Mouse (Mus musculus) c-Kit-positive CD71-negative TER-119-negative erythroid progenitor cells, embryonic 14.5 days (primary cell): ENCODE results near the gene Pear1.
"Not testable (repeated sequence)": the region's sequence is repeated elsewhere in the genome, so short reads cannot be mapped to it uniquely, and the experiment has no call there.

ENCODE experiments used
- DNase-seq: peaks from one replicate; pipeline ENCODE4 v3.0.0-alpha.2; 2013; ENCODE audit warnings: low read depth

Pear1 gene

DNA sequence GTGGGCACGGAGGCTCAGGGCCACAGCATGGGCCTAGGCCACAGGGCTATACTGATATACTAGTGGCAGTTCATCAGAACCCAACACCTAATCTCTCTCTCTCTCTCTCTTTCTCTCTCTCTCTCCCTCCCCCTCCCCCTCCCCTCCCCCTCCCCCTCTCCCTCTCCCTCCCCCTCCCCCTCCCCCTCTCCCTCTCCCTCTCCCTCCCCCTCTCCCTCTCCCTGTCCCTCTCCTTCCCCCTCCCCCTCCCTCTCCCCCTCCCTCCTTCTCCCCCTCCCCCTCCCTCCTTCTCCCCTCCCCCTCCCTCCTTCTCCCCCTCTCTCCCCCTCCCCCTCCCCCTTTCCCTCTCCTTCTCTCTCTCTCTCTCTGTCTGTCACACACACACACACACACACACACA, at the start of gene Pear1:
Gene Pear1 (minus strand): TSS at position 101 of the 400 bp plus-strand sequence.
- DNase-seq = not testable (repeated sequence)

DNA sequence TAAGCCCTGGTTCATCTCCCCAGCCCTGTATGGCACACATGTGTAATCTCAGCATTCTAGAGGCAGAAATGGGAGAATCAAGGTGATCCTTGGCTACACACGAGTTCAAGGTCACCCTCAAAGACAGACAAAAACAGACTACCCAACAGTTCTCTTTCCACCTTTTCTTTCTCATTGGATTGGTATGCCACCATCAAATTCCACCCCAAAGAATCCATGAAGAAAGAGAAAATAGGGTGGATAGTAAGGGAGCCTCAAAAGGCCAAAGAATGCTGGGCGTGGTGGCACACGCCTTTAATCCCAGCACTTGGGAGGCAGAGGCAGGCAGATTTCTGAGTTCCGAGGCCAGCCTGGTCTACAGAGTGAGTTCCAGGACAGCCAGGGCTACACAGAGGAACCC, 40.0 kb upstream of the Pear1 start:
- not testable (repeated sequence) for DNase-seq

DNA sequence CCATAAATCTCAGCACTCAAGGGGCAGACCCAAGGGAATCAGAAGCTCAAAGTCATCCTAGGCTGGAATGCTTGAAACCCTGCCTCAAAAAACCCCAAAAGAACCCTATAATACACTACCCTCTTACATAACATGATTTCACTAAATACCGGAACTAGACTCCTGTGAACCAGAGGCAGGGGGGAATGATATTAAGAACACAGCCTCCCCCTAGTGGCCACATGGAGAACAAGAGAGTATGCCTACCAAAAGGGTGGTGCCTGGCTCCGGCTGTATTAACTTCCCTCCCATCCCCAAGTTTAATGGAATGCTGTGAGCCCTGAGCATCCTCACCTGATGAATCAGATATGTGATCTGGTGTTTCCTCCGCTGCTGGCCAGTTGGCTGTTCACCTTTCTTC, 35.7 kb upstream of the Pear1 start:
- DNase-seq = peak; percentile 53

DNA sequence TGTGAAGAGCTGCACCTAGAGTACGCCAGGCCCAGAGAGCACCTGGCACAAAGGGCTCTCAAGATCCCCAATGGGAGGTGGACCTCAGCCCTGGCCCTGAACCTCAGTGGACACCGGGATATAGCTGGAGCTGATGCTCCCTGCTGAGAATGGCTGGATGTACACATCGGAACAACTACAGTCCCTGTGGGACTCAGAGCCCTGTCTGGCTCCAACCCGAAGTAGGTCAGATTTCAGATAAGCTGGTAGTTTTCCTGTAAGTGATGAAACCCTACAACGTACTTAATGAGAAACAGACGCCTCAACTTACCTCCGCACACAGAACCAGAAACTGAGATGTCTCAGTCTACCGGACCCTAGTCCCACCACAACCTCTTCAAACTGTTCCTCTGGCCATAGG, 33.6 kb upstream of the Pear1 start:
- DNase-seq = no peak

DNA sequence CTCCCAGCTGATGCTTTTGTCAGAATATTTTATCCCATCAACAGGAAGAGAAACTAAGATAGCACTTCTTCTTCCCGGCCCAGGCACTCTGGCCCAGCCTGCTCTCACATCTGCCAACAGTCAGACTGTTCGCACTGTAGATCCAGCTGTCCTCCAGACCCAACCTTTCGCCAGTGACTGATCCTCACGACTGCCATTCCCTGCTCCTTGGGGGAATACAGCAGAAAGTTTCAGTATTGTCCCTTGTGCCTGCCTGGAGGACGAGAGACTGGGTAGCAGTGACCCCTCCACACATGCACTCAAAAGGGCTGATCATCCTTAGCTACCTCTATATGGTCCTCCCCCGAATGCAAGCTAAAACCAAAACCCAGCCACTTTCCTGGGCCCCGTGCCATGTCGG, 31.8 kb upstream of the Pear1 start:
- DNase-seq = no peak

DNA sequence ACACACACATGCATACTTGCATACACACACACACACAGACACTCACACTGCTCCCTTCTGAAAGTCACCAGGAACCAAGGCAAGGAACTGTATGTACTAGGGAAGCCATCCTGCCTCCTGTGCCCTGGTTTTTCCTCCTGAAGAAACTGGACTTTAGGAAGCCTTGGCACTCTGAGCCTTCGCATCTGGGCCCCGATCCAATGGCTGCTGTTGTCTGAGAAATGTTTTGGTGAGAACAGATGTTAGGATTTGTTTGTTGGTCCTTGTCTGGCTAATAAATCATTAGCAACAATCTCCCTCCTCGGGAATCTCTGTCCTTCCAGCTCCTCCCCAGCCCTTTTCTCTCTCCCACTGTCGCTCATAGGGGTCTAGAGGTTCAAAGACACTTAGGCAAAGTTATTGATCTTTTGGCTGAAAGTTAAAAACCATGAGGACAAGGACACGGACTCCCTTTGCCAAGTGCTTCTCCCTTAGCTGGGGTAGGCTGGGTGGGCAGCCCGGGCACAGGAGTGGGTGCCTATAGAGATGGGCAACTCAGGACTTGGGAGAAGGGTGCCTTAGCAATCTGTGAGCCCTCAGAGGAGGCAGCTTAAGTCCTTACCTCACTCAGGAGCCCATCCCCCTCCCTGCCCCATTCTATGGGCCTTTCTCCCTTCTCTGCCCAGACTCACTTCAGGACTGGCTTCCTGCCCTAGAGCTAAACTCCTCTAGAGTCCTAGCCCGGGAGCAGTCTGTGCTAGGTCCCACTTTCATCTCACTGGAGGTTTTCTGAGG, 30.9 kb upstream of the Pear1 start:
- no peak for DNase-seq

DNA sequence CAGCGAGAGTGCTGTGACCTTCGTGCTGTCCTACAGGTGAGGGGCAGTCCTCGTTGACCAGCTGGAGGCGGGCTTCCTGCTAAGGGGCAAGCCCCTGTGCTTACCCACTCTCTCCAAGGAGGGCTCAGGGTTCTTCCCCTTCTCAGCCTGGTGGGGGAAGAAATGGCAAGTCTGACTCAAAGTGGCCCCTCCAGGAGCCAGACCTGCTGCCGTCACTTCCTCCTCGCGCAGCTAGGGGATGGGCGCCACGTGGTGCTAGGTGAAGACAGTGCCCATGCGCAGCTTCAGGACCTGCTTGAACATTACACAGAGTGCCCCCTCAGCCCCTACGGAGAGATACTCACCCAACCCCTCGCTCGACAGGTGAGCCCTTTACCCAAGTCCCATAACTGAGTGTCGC, 25.0 kb upstream of the Pear1 start:
- DNase-seq = no peak

DNA sequence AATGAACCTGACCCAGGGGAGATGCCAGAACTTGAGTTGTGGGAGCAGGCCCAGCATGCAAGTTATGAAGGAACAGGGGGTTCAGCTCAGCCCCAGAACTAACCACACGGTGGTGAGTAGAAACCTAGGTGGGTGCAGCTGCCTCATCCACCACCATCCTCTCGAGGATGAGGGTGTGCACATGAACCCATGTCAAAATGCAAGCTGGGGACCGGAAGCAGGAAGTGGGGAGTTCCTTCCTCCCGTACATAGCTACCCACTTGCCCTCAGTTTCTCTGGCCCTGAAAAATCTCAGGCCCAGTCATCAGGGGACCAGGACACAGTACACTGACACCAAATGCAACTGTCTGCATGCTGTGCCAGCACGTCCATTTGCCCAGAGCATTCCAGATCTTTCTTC, 23.6 kb upstream of the Pear1 start:
- DNase-seq = no peak

DNA sequence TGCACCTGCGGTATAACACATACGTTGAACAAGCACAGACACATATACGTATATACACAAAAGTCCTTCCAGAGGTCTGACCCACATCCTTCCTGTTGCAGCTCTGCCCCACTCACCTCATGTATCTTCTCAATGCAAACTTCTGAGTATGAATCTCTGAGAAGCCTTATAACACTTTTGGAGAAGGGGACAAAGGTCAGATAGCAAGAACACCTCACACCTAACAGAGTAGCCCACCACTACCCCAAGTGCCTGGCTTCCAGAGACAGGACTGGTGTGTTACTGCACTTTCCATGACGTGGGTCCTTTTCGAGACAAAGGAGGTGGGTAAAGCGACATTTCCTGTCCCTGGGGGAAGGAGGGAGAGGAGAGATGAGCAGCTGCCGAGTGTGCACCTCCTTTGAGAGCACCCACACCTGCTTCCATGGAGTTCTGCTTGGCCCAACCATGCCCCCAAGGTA, 22.6 kb upstream of the Pear1 start, which contains the start of gene Sh2d2a:
Gene Sh2d2a (plus strand): TSS at position 106 of the 461 bp plus-strand sequence.
- no peak for DNase-seq

DNA sequence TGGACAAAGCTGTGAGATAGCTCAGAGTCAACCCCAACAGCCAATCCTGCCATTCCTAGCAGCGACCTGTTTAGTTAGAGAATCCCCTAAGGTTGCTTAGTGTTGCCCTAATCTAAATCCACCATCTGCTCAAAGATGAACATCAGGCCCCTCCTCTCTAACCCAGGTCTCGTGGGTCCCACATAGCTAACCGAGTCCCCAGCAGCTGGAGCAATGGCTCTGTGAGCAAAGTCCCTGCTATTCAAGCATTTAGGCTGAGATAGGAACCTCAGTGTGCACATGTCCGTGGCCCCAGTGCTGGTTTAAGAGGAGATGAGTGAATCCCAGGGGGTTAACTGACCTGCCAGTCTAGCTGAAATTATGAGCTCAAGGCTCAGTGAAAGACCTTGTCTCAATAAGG, 22.1 kb upstream of the Pear1 start:
- DNase-seq = no peak

DNA sequence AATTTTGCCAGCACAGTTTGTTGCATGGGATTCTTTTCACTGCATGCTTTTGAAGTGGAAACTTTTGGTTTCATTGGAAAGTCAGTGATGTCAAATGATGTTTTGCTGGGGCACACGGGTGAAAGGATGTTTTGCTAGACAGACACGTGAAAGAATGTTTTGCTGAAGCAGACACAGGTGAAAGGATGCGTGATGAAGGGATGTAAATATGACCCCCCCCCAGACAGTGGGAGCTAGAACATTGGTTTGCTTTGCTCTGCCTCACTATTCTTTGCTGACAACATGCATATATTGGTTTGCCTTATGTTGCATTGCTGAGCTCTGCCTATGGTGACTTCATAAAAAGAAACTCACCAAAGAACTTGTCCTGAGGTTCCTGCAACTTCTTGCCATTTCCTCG, 20.9 kb upstream of the Pear1 start:
- DNase-seq = no peak

DNA sequence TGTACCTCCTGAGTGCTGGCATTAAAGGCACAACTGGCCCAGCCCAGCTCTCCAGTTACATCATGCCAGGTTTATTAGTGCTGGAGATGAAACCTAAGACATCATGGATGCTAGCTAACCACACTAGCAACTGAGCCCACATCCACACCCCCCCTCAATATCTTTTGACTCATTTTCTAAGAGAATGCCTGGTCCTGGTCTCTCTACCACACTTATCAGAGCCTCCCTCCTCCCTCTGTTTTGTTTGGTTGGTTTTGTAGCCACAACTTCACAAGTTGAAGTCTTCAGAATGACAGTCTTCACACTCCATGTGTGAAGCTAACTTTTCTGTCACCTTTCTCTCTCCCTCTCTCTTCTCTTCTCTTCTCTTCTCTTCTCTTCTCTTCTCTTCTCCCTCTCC, 16.8 kb upstream of the Pear1 start:
- no peak for DNase-seq

DNA sequence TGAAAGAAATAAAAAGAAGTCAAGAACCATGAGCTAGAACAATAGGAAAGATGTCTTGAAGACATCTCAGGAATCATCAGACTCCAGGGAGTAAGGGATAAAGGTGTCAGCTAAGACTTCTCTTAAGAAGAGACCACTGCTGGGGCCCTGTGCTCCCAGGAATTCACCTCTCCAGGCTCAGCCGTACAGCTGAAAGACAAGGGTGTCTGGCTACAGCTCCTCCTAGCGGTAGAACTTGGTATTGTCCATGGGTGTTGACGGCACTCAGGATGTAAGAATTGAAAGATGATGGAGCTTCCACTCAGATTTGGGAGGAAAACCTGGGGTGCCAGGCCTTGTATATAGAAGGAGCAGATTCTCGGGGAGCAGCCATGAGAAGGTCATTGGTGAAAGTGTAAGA, 14.5 kb upstream of the Pear1 start:
- DNase-seq = peak; percentile 67

DNA sequence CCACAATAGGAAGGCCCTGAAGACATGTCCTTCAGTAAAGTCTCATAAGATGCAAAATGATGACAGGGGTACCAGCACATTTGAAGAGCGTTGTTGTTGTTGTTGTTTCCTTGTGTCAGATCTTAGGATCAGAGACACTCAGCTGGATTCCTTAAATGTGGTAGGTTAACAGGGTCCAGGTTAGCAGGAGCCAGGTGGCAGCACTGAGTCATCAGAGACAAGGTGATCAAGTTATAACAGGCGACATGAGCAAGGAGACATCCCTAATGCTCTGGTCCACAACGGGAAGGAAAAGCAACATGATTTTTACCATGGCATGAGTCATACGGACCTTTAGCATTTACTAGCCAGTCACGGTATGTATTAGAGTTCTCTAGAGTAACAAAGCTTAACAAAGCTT, 9.4 kb upstream of the Pear1 start:
- DNase-seq = no peak

DNA sequence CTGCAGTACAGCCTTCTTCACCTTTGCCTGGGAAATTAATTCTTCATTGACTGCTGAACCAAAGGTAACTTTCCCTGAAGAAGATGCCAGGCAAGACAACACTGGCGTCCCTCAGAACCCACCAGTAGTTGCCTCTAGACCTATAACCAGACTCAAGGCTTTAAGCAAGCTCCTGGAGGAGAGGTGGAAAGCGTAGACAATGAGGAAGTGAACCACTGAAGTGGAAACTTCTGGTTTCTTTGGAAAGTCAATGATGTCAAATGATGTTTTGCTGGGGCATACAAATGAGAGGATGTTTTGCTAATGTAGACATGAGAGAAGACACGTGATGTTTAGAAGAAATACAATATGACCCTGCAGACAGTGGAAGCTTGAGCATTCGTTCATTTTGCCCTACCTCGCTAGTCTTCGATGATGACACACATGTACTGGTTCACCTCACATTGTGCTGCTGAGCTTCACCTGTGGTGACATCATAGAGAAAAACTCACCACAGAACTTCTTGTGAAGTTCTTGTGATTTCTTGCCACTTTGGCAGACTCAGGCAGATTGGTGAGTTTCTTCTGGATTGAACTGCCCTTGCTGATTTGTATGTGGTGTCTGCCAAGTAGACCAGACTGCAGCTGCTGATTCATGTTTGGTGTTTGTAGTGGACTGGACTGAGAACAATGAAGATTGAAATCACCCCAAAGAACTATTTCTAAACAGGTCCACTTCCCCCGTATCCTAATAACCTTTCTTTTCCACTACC, 8.2 kb upstream of the Pear1 start:
- no peak for DNase-seq

DNA sequence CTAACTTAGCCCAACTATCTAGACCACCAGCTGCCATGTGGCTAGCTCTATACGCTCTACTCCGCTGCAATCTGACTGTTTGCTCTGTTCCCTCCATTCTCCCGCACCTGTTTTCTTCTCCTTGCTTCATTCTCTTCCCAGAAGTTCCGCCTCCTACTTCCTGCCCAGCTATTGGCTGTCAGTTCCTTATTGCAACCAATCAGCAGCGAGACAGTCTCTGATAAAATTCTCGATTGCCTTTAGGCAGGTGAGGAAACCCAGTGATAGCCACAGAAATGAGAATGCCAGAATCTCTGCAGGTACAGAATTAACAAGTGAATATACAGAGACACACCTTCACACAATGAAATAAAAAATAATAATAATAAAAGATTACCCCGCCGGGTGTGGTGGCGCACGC, 4.9 kb upstream of the Pear1 start:
- no peak for DNase-seq

DNA sequence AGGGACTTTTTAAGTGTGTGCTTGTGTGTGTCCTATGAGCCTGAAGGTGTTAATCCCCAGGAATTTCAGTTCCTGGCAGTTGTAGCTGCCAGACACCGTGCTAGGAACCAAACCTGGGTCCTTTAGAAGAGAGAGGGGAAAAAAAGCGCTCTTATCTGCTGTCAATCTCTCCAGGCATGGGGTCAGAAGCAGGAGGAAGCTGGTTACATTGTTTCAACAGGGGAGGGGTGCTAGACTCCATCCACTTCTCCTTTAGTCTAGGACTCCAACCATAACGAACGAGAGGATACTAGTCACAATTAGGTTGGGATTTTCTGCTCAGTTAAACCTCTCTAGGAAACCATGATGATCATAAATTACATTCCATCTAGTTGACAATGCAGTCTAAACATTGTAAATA, 4.3 kb upstream of the Pear1 start:
- DNase-seq = no peak

DNA sequence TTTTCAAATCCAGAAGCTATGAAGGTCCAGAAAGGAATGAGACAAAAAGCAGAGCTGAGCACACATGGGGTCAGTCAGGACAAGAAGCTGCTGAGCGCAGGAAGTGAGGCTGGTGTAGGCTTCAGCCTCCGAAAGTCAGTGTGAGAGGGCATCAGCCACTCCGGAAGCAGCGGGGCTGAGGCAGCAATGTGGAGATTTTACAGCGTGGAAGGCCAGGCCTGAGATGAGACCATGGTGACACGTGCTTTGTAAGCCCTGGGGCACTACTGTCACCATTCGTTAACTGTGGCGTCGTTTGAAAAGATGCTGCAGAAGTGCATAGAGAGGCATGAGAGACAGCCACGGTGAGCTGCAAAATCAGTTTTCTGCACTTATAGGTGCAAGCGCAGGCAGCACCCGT, 5.9 kb downstream of the Pear1 start:
- DNase-seq = no peak

DNA sequence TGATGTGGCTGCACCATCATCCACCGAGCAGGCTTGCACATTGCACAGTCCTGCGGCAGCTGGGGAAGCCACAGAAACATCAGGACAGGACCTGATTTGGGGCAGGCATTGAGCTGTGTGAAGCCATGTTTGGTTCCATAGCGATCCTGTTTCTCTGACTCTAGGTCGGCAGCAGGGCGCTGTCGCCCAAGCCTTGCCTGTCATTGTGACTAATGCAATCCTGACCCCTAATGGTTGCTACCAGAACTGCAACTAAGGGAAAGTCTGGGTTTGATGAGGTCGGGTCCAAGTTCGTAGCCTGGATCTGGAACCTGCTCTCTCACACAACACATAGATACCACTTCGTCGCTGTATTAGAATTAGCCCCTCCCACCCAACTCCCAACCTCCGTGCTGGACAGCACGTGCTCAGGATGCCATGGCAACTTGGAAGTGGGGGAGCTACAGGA, 7.4 kb downstream of the Pear1 start:
- DNase-seq = peak; percentile 85

DNA sequence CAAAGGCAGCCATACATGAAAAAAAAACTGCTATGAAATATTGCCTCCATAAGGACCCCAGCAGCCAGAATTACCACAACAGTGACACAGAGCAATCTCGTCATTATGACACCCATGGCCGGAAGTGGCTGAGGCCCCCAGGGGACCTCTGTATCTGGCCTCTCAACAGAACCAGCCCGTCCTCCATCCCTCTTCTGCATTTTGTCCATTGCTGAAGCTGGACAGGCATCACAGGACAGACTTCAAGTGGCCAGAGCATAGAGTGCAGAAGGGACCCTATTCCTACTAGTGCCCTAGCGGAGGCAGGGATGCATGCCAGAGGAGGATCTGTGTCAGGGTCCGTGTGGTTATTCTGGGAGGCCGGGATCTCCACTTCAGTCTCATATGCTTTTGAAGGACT, 7.9 kb downstream of the Pear1 start:
- DNase-seq = no peak

DNA sequence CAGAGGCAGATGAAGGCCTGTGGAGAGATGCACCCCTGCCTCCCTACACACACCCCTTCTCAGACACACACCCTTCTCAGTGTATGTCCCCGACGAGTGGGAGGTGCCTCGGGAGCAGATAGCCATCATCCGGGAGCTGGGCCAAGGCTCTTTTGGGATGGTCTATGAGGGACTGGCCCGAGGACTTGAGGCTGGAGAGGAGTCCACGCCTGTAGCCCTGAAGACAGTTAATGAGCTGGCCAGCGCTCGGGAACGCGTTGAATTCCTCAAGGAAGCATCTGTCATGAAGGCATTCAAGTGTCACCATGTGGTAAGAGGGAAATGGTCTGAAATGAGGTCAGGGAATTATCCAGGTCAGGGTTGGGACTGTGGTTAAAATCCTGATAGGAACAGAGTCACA, 11.2 kb downstream of the Pear1 start:
- no peak for DNase-seq

DNA sequence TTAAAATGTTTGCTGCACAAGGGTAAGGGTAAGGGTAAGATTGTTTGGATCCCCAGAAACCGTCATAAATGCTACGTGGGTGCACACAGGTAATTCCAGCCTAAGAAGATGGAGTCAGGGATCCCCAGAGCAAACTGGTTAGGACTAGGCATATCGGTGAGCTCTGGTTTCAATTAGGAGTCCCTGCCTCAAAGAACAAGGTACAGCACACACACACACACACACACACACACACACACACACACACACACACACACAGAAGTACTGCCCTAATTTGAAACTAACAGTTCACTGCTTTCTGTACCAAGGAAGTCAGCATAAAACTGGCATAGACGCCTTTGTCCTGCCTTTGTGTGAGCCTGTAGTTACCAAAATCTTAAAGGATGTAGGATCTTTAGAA, 11.7 kb downstream of the Pear1 start:
- DNase-seq = no peak

DNA sequence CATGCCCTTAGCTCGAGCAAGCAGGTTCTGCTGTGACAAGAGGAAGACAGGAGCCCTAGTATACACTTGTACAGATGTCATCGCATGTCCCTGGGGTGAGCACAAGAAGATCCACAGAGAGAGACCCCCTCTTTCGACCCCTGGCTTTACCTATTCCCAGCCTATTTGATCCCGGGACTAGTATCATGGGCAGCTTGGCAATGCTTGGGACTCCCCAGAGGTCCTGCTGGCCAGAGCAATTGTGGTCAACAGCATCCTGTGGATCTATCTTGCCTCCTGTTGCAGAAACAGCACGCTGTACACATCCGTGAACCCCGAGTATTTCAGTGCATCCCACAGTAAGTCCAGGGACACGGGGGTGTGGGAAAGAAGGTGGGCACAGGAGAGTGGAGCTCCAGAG, 12.8 kb downstream of the Pear1 start:
- no peak for DNase-seq
